Mouse (Mus musculus): ENCODE results near the gene Hsd3b7. TPM values are rescaled to one million over a fixed set of nuclear protein-coding genes. Genes with fewer than 3 reads are reported as not detected.
A peak's percentile ranks its signal among the peaks of the same experiment; 100 is the strongest.

Gene Hsd3b7
- polyA plus RNA-seq, 1 experiment = 120 TPM

DNA sequence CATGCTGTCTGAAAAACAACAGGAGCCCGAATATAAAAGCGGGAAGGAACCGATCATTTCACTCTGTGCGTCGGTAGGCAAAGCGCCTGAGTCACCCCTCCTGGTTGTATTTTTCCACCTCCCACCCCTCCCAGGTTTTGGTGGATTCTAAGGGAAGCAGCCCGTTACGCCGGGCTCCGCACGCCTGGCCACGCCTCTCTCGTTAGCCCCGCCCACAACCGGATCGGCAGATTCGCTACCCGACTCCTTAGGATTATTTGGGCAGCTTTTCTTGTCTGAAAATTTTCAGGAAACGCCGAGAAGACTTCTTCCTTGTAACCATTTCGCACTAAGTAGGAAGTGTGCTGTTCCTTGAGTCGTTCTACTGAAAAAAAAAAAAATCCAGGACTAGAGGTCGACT lies 24.0 kb upstream of the Hsd3b7 start, which contains the start of gene Setd1a:
TSS of gene Setd1a (plus strand) at position 245 of the 400 bp plus-strand sequence.
- DNase-seq (ENCODE audit: low read depth) = no peak

DNA sequence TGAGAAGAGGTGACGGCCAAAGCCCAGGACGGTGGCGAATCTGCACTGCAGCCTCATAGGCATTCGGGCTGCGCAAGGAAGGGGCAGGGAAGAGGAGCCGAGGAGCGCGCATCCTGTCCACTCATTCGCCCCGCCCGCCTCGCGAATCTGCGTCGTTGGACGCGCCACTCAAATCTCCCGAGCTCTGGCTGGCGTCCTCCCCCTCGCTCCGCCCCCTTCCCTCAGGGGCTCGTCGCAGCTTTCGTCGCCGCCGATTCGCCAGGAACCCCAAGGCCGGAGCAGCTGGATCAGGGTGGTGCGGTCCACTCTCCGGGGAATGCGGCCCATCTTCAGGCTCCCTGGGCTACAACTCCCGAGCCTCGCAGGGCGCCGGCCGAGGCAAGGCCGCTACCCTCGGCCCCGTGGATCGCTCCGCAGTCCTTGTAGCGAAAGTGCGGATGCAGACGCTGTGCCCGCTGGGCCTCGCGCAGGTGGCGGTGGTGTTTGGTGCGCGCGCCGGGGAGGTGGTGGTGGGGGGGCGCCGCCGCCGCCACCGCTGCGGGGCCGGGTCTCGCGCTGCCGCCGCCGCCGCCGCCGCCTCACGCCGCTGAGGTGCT lies 23.4 kb upstream of the Hsd3b7 start:
- DNase-seq (ENCODE audit: low read depth) = no peak

DNA sequence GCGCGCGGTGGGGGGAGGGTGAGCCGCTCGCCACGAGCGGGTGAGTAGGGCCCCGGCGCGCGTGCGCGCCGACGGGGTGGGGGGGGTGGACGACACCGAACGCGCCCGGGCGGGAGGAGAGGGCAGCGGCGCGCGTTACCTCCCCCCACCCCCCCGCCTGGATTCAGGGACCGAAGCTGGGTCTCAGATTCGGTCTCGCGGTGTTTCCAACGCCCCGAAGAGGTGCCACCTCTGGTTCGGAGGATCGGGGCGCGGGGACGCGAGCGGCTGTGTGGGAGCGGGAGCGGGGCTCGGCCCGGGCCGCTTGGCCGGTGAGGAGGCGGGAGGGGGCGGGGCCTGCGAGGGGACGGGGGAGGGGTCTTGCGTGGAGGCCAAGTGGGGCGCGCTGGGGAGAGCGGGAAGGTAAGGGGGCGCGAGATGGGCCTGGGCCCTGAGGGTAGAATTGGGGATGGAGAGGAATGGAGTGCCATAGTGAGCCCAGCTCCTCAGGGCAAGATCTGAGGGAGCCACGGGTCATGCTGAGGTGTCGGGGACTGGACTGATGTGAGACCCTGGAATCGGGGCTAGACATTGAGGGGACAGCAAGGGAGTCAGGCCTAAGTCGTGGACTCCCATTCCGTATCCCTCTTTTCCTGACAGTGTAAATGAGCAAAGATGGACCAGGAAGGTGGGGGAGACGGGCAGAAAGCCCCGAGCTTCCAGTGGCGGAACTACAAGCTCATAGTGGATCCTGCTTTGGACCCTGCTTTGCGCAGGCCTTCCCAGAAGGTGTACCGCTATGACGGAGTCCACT lies 22.7 kb upstream of the Hsd3b7 start:
- DNase-seq (ENCODE audit: low read depth) = no peak

DNA sequence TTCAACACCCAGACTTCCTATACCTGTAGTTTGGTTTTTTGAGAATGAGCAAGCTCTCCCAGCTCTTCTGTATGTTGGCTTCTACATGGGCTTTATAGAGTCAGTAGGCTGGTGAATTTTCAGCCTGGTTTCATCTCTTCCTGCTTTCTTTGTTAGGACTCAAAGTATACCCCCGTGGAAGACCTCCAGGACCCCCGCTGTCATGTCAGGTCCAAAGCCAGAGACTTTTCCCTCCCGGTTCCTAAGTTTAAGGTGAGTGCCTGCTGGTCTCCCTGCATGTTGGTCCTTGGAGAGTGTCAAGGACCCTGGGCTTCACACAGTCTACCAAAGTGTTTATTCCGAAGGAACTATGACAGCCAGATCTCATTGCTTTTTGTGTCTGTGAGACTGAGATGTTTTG lies 22.1 kb upstream of the Hsd3b7 start:
- no peak for DNase-seq (ENCODE audit: low read depth)

DNA sequence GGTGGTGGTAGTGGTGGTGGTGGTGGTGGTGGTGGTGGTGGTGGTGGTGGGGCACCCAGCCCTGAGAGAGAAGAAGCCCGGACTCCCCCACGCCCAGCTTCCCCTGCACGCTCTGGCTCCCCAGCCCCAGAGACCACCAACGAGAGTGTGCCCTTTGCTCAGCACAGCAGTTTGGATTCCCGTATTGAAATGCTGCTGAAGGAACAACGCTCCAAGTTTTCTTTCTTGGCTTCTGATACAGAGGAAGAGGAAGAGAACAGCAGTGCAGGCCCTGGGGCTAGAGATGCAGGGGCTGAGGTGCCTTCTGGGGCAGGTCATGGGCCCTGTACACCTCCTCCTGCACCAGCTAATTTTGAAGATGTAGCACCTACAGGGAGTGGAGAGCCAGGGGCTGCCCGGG lies 15.1 kb upstream of the Hsd3b7 start, which contains the start of gene Gm49388:
TSS of gene Gm49388 (plus strand) at position 301 of the 400 bp plus-strand sequence.
- DNase-seq (ENCODE audit: low read depth) = no peak

DNA sequence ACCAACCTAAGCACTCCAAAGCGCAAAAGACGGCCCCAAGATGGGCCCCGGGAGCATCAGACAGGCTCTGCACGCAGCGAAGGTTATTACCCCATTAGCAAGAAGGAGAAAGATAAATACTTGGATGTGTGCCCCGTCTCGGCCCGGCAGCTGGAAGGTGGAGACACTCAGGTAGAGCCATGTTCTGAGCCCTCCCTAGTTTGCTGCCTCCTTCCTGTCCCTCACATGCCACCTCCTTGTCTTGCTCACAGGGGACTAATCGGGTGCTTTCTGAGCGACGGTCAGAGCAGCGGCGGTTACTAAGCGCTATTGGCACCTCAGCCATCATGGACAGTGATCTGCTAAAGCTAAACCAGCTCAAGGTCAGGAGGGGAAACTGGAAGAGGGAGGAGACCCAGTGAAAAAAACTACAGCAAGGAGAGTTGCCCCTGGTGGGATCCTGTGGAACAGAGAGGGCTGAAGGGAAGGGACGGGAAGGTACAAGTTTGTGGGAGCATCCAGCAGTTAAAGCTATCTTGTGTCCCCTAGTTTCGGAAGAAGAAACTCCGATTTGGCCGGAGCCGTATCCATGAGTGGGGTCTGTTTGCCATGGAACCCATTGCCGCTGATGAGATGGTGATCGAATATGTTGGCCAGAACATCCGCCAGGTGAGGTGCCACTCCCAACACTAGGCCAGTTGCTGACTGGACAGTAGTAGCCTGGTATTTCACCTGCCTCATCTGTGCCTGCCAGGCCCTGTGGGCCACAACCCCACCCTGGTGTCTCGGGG lies 3.1 kb upstream of the Hsd3b7 start:
- DNase-seq (ENCODE audit: low read depth) = no peak

DNA sequence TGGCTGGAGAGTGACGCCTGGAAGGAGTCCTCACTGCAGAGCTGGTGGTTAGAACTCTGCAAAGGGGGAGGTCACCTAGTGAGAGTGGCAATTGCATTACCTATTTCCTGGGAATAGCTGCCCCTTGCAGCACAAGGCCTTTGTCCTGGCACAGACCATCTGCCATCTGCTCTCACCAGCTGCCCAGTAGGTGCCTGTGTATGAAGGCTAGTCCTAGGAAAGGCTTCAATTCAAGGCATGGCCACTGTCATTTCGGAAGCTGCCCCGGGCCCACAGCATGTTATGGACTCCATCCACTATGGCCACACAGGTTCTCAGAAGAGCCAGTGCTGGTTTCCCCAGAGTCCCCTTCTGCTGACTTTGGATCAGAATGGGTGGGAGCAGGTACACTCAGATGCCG lies 1.8 kb upstream of the Hsd3b7 start:
- no peak for DNase-seq (ENCODE audit: low read depth)

DNA sequence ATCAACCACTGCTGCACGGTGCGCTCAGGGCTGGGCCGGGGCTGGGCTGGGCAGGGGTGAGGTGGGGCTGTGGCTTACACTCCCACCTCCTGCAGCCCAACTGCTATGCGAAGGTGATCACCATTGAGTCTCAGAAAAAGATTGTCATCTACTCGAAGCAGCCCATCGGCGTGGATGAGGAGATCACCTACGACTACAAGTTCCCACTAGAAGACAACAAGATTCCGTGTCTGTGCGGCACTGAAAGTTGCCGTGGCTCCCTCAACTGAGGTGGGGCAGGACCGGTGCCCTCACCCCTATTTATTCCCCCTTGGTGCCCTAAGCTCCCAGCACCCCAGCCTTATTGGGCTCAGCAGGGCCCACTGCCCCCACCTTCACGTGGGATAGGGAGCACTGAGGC lies 1.2 kb upstream of the Hsd3b7 start:
- DNase-seq (ENCODE audit: low read depth) = no peak

DNA sequence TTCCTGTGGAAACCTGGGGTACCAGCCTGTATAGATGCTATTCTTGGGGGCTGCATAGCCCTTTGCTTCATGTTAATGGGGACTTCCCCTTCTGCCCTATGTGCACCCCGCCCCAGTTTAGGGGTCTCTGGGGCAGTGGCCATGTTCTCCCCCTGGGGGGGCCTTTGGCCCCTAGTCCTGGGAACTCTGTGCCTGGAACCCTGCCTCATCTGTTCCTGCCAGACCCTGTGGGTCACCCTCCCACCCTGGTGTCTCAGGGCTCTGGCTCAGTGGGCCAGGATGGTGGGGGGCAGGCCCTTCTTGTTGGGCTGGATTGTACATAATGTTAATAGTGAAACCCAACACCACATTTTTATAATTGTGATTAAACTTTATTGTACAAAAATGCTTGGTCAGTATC lies 666 bp upstream of the Hsd3b7 start:
- no peak for DNase-seq (ENCODE audit: low read depth)

DNA sequence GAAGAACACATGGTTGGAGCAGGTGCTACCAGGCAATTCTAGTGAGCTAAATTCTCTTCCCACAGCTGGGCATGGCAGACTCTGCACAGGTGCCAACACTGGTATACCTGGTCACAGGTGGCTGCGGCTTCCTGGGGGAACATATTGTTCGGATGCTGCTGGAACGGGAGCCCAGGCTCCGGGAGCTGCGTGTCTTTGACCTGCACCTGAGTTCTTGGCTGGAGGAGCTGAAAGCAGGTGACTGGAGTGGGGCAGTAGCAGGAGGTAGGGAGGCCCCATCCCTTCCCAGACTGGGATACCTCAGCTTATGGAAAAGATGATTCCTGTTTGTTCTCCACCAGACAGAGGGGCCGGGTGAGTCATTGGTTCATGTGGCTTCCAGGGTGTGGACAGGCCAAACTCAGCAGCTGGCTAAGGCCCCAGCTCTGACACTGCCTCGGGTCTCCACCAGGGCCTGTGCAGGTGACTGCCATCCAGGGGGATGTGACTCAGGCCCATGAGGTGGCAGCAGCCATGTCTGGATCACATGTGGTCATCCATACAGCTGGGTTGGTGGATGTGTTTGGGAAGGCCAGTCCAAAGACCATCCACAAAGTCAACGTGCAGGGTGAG lies 712 bp downstream of the Hsd3b7 start:
- DNase-seq (ENCODE audit: low read depth) = no peak

DNA sequence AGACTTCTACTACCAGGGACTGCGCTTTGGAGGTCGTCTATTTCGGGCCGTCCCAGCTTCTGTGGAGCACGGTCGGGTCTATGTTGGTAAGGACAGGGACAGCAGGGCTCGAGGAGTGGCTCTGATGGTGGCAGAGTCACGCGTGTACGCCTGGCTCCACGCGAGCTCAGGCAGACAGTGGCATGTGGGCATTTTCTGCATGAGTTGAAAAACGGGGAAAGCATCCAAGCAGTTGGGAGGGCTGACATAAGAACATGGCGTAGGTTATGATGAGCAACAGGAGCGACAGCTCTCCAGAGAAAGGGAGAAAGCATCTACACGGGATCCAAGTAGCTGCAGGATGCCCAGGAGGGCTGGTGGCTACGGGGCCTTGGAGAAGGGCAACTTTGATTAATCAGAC lies 1.9 kb downstream of the Hsd3b7 start:
- DNase-seq (ENCODE audit: low read depth) = no peak

DNA sequence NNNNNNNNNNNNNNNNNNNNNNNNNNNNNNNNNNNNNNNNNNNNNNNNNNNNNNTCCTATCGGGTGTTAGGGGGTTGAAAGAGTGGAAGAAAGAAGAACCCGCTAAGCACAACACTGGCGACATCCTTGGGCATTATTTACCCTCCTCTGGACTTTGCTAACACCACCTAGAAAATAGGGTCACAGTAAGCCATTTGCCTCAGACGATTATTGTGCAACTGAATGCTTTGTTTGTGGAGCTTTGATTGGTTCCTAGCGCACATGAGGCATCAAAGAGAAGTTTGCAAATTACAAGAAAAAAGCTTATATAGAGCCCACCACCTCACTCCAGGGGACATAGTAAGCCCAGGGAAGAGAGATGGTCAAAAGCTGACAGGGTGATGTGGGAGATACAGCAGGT lies 8.4 kb downstream of the Hsd3b7 start:
- DNase-seq (ENCODE audit: low read depth) = no peak

DNA sequence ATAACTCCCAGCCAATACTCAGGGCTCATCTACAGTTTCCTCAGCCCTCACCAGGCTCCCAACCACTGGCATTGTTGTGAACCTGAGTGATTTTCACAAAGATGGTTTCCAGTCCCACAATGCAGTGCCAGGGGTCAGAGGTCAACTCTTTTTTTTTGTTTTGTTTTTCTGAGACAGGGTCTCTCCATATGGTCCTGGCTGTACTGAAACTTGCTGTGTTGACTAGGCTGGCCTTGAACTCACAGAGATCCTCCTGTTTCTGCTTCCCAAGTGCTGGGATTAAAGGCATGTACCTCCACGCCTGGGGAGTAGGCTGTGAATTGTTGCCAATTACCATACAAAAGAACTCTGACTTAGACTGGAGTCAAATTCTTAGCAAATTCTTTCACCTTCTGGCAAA lies 9.4 kb downstream of the Hsd3b7 start:
- no peak for DNase-seq (ENCODE audit: low read depth)

DNA sequence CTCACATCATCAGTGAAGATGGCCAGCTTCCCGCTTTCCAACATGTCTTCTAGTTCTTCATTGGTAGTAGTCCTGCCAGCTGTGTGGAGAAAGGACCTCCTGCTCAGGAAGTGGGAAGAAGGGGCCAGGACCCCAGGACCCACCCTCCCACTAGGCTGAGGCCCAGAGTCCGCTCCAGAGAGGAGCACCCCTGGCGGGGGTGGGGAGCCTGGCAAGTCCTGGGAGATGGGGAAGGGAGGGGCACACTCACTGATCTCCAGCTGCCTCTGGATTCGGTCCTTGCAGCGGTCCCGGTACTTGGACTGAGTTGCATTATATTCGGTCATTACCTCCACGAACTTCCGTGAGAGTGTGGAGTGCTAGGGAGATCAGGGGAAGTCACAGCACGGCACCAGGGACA lies 10.2 kb downstream of the Hsd3b7 start:
- DNase-seq (ENCODE audit: low read depth) = no peak

DNA sequence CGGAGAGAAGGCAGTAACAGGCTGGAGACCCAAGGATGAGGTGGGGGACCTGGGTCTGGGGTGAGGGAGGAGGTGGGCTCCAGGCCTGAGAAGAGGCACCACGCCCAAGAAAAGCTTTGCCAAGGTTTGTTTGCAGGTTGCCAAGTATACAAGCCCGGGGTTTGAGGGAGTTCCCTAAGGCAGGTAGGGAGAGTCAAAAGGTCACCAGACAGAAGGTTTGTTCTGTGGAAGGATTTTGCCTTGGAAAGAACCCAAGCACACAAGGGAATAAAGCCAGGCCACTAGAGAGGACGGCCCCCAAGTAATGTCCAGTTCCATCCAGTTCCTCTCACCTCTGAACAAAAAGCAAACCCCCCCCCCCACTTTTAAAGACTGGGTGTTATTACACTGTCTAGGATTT lies 10.8 kb downstream of the Hsd3b7 start:
- no peak for DNase-seq (ENCODE audit: low read depth)

DNA sequence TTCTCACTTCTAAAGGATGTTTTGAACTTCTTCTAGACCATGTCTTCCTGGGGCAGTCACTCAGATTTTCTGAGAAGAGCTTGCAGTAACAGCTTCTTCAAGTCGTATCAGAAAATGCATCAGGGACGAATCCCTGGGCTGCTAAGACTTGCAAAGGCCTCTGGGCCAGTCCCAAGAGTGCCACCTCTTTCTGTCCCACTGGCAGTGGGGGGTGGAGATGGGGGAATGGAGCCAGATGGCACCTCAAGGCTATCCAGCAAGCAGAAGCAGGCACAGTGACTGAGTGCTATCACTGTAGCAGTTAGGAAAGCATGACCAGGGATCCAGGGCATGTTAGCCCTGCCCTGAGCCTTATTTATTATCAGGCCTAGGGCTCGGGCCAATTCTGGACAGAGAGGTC lies 11.9 kb downstream of the Hsd3b7 start:
- DNase-seq (ENCODE audit: low read depth) = peak; percentile 37

DNA sequence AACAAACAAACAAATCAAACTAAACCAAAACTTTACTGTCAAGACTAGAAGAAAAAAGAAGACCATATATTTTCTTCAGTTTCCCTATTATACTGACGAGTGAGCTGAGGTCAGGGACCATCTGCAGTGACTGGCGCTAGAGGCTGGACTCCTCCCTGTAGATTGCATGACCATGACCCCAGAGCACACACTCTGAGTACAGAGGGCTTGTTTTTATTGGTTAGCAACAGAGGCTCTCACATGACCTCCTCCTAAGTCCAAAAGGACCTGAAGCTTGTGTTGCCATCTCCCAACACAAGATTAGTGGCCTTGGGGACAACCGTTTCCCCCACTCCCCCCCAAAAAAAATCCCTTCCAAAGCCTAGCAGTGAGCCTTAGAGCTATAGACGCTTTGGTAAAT lies 13.4 kb downstream of the Hsd3b7 start:
- DNase-seq (ENCODE audit: low read depth) = no peak

DNA sequence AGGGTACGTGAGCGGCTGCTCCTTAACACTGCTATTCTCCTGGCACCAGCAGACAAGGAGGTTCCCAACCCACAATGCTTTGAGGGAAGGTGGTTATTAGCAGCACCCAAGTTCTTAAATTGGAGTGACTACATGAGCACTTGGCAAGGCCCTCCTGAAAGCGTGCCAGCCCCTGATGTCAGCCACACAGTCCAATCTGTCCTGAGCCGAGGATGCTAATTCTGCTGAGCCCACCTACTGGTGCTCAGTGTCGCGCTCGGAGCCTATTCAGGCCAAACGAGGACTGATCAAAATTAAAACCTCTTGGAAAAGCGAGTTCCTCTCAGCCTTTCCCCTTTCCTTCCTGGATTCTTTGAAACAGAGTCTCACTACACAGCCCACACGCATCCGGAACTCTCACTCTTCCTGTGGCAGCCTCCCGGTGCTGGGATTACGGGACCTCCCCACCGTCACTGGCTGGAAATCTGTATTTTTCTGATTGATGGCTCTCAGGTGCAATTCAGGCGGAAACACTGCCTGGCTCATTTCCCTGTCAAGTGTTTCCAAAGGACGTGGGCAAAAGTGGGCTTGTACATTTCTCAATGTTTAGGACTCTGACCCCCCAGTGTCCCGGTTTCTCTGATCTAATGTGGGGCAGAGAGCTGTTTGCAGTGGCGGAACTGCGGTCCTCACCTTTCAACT lies 14.0 kb downstream of the Hsd3b7 start:
- DNase-seq (ENCODE audit: low read depth) = peak; percentile 85

DNA sequence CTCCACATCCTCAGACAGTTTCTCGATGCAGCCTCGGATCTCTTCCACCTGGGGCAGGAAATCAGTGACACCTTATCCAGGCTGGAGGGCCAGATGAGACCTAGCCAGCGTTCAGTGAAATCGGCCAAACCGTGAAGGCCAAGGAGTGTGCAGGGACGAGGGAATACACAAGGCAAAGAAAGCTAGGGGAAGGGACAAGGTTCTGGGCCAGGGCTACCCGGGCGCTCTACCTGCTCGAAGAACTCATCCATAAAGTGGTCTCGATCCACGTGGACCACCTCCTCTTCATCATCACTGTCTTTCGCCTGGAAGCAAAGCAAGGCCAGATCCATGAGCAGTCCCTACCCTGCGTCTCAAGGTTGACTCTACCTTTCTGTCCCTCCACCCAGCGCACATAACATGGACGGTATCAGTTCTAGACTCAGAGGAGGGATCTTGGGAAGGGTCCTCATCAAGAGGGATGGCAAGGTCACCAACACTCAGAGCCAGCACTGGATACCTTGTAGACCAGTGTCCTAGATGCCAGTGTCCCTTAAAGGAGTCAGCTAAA lies 14.8 kb downstream of the Hsd3b7 start:
- DNase-seq (ENCODE audit: low read depth) = no peak

DNA sequence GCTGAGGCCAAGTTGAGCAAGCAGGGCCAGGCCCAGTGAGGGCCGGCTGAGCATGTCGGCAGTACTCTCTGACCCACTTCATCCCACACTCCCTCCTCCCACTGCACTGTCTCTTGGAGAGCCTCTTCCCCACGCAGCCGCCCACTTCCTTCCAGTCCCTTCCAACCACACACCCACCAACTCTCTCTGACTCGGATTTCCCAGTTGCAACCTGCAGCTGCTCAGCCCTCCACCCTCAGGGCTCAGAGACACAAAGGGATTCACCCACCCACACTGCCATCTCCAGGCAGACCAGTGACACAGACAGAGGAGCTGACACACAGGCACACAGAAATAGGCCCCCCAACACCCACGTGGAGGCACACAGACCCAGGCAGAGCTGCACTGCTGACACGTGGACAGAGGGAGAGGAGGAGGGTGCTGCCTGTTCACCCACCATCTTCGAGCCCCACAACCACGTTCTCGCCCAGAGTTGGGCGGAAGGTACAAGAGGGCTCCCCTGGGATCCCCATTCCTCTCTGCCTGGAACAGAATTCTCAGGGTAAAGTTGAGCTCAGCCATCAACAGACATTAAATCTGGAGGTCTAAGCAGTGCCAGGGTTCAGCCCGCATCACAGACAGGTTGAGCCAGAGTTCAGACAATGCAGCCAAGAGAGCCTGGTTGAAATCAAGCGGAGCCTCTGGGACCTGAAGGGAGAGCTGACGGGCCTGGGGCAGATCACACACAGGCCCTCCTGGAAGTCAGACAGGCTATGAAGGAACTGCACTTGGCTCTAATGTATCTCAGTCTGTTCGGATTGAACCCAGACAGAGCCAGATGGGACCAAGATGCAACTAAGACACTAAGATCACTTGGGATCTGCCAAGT lies 15.8 kb downstream of the Hsd3b7 start:
- DNase-seq (ENCODE audit: low read depth) = peak; percentile 81
